Mouse (Mus musculus): ENCODE results near the gene Kcne4. TPM values are rescaled to one million over a fixed set of nuclear protein-coding genes. Genes with fewer than 3 reads are reported as not detected.

Gene Kcne4
- polyA plus RNA-seq (2015; fragmentation: Nextera tagmentation; extraction: Ambion mirVana), result 2.2 and 3.7 TPM in 2 replicates

DNA sequence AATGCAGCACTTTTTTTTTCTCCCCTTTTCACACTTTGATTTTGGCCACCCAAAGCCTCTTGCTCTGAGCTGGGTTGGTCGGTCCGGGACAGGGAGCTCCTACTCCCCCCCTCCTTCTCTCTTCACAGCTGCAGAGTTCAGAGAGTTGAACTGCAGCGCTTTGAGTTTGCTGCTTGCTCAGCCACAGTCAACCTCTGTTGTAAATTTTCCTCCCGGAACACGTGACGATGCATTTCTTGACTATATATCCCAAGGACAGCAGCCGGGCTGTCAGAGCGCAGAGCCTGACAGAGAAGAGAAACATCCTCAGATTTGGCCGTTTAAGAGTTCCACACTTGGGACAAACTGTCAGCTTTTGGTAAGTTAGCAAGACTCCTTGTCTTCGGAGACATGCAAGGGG is at the start of gene Kcne4:
Gene Kcne4, plus strand, starts transcription at position 120 of the 400 bp plus-strand sequence.

Other genes starting within 250 kb of the Kcne4 start
- 8.6 and 8.9 TPM in 2 replicates for gene Acsl3, start 158.9 kb upstream of the Kcne4 start, polyA plus RNA-seq (2015; fragmentation: Nextera tagmentation; extraction: Ambion mirVana)
- 0.46 and 0.64 TPM in 2 replicates for gene Utp14b, start 158.7 kb upstream of the Kcne4 start, polyA plus RNA-seq (2015; fragmentation: Nextera tagmentation; extraction: Ambion mirVana)